Mouse (Mus musculus): Measurements from ENCODE around the gene Pole3. TPM values are rescaled to one million over a fixed set of nuclear protein-coding genes. Genes with fewer than 3 reads are reported as not detected.
A peak's percentile ranks its signal among the peaks of the same experiment; 100 is the strongest.

The Pole3 gene
- polyA plus RNA-seq, 1 experiment from 2014 or later, result 55.5 TPM

GRCm38 (mm10) chr4:62517538-62518415 lies 7.1 kb downstream of the Pole3 start:
- peaks cover 6% of the 10 kb centered on the region; the same call in 1 of the 2 replicates for H3K36me3 ChIP-seq (ENCODE audit: control insufficient read depth, insufficient read depth, low read length)
- 53% methylated on average over 10 of the region's 10 CpGs for WGBS
- TF ChIP-seq CTCF (IDR thresholded peaks at IDR 0.05; ENCODE audit: low read depth), result no peak
- TF ChIP-seq EP300 (optimal IDR thresholded peaks at IDR 0.05), result no peak
- peak overlapping the region; percentile 91 for H3K27ac ChIP-seq (replicated peaks)
- no peak for DNase-seq (ENCODE audit: low spot score)
- H3K4me2 ChIP-seq (replicated peaks; ENCODE audit: low read depth), result peak overlapping the region; percentile 72
- peak overlapping the region; percentile 54 for H3K4me3 ChIP-seq (ENCODE audit: low read depth, low read length)
- no peaks in the 10 kb centered on the region for H3K27me3 ChIP-seq (ENCODE audit: control insufficient read depth, insufficient read depth, low read length)
- peaks cover 6% of the 10 kb centered on the region for H3K4me1 ChIP-seq (replicated peaks; ENCODE audit: control insufficient read depth, insufficient read depth)
- no peak for ATAC-seq (ENCODE audit: low FRiP score, low TSS enrichment)
- no peaks in the 10 kb centered on the region for H3K9me3 ChIP-seq (ENCODE audit: control insufficient read depth, low read length)
- peak overlapping the region; percentile 73 for H3K9ac ChIP-seq (ENCODE audit: low read length)

- TF ChIP-seq CTCF (IDR thresholded peaks at IDR 0.05; ENCODE audit: low read depth) (no peak), EP300 (optimal IDR thresholded peaks at IDR 0.05) (no peak)
- Histone ChIP-seq H3K4me3 (ENCODE audit: low read depth, low read length) (no peak overlapping the region), H3K4me2 (replicated peaks; ENCODE audit: low read depth) (peak overlapping the region; percentile 72; the same call in 1 of the 2 replicates), H3K27ac (replicated peaks) (peak overlapping the region; percentile 91), H3K27me3 (ENCODE audit: control insufficient read depth, insufficient read depth, low read length) (no peaks in the 10 kb centered on the region), H3K9ac (ENCODE audit: low read length) (0 out of 2 replicates have a peak overlapping the region, but pooled peaks have one; percentile 43), H3K9me3 (ENCODE audit: control insufficient read depth, low read length) (no peaks in the 10 kb centered on the region), H3K4me1 (replicated peaks; ENCODE audit: control insufficient read depth, insufficient read depth) (peaks cover 6% of the 10 kb centered on the region), H3K36me3 (ENCODE audit: control insufficient read depth, insufficient read depth, low read length) (peaks cover 7% of the 10 kb centered on the region)
- DNase-seq (ENCODE audit: low spot score) (no peak), ATAC-seq (ENCODE audit: low FRiP score, low TSS enrichment) (no peak)
- WGBS, result 68% methylated on average over 8 of the region's 8 CpGs
Measured at GRCm38 (mm10) chr4:62517046-62517445, 7.8 kb downstream of the Pole3 start.

GRCm38 (mm10) chr4:62516579-62516978 lies 8.3 kb downstream of the Pole3 start:
- 37% methylated on average over 1 of the region's 1 CpGs for WGBS
- ATAC-seq (ENCODE audit: low FRiP score, low TSS enrichment), result no peak
- Histone ChIP-seq H3K4me2 (replicated peaks; ENCODE audit: low read depth) (peak overlapping the region; percentile 72), H3K36me3 (ENCODE audit: control insufficient read depth, insufficient read depth, low read length) (peaks cover 12% of the 10 kb centered on the region), H3K27ac (replicated peaks) (peak overlapping the region; percentile 91), H3K9ac (ENCODE audit: low read length) (peak overlapping the region; percentile 43; the same call in 1 of the 2 replicates), H3K4me3 (ENCODE audit: low read depth, low read length) (no peak overlapping the region), H3K4me1 (replicated peaks; ENCODE audit: control insufficient read depth, insufficient read depth) (peaks cover 6% of the 10 kb centered on the region), H3K9me3 (ENCODE audit: control insufficient read depth, low read length) (no peaks in the 10 kb centered on the region), H3K27me3 (ENCODE audit: control insufficient read depth, insufficient read depth, low read length) (no peaks in the 10 kb centered on the region)
- TF ChIP-seq EP300 (optimal IDR thresholded peaks at IDR 0.05) (no peak), CTCF (IDR thresholded peaks at IDR 0.05; ENCODE audit: low read depth) (no peak)
- DNase-seq (ENCODE audit: low spot score), result peak; percentile 67

- DNase-seq (ENCODE audit: low spot score) (no peak), ATAC-seq (ENCODE audit: low FRiP score, low TSS enrichment) (no peak)
- H3K36me3 ChIP-seq (ENCODE audit: control insufficient read depth, insufficient read depth, low read length), result peaks cover 15% of the 10 kb centered on the region
- H3K4me3 ChIP-seq (ENCODE audit: low read depth, low read length), result no peak overlapping the region
- no peak overlapping the region for H3K9ac ChIP-seq (ENCODE audit: low read length)
- H3K9me3 ChIP-seq (ENCODE audit: control insufficient read depth, low read length), result no peaks in the 10 kb centered on the region
- H3K4me2 ChIP-seq (replicated peaks; ENCODE audit: low read depth), result peak overlapping the region; percentile 72
- TF ChIP-seq EP300 (optimal IDR thresholded peaks at IDR 0.05), result no peak
- TF ChIP-seq CTCF (IDR thresholded peaks at IDR 0.05; ENCODE audit: low read depth), result peak; percentile 34; the same call in 1 of the 2 replicates
- H3K27ac ChIP-seq (replicated peaks), result peak overlapping the region; percentile 91
- peaks cover 6% of the 10 kb centered on the region for H3K4me1 ChIP-seq (replicated peaks; ENCODE audit: control insufficient read depth, insufficient read depth)
- WGBS, result 21% methylated on average over 2 of the region's 2 CpGs
- no peaks in the 10 kb centered on the region for H3K27me3 ChIP-seq (ENCODE audit: control insufficient read depth, insufficient read depth, low read length)
Measured at GRCm38 (mm10) chr4:62516079-62516478, 8.8 kb downstream of the Pole3 start.

- no peak overlapping the region for H3K4me3 ChIP-seq (ENCODE audit: low read depth, low read length)
- peak overlapping the region; percentile 72 for H3K4me2 ChIP-seq (replicated peaks; ENCODE audit: low read depth)
- H3K4me1 ChIP-seq (replicated peaks; ENCODE audit: control insufficient read depth, insufficient read depth), result peaks cover 6% of the 10 kb centered on the region
- no peaks in the 10 kb centered on the region for H3K27me3 ChIP-seq (ENCODE audit: control insufficient read depth, insufficient read depth, low read length)
- H3K9ac ChIP-seq (ENCODE audit: low read length), result 0 out of 2 replicates have a peak overlapping the region, but pooled peaks have one; percentile 3
- DNase-seq (ENCODE audit: low spot score), result no peak
- WGBS, result 54% methylated on average over 3 of the region's 3 CpGs
- H3K9me3 ChIP-seq (ENCODE audit: control insufficient read depth, low read length), result no peaks in the 10 kb centered on the region
- no peak for TF ChIP-seq EP300 (optimal IDR thresholded peaks at IDR 0.05)
- no peak for TF ChIP-seq CTCF (IDR thresholded peaks at IDR 0.05; ENCODE audit: low read depth)
- no peak for ATAC-seq (ENCODE audit: low FRiP score, low TSS enrichment)
- H3K27ac ChIP-seq (replicated peaks), result peak overlapping the region; percentile 91
- peaks cover 15% of the 10 kb centered on the region for H3K36me3 ChIP-seq (ENCODE audit: control insufficient read depth, insufficient read depth, low read length)
Measured at GRCm38 (mm10) chr4:62515490-62515889, 9.4 kb downstream of the Pole3 start.

GRCm38 (mm10) chr4:62514995-62515394 lies 9.9 kb downstream of the Pole3 start:
- no peaks in the 10 kb centered on the region for H3K9me3 ChIP-seq (ENCODE audit: control insufficient read depth, low read length)
- H3K4me3 ChIP-seq (ENCODE audit: low read depth, low read length), result no peak overlapping the region
- H3K27me3 ChIP-seq (ENCODE audit: control insufficient read depth, insufficient read depth, low read length), result no peaks in the 10 kb centered on the region
- no peak overlapping the region for H3K4me2 ChIP-seq (replicated peaks; ENCODE audit: low read depth)
- DNase-seq (ENCODE audit: low spot score), result no peak
- TF ChIP-seq EP300 (optimal IDR thresholded peaks at IDR 0.05) (no peak), CTCF (IDR thresholded peaks at IDR 0.05; ENCODE audit: low read depth) (no peak)
- 0 out of 2 replicates have a peak overlapping the region, but pooled peaks have one; percentile 3 for H3K9ac ChIP-seq (ENCODE audit: low read length)
- 51% methylated on average over 7 of the region's 7 CpGs for WGBS
- peaks cover 6% of the 10 kb centered on the region for H3K4me1 ChIP-seq (replicated peaks; ENCODE audit: control insufficient read depth, insufficient read depth)
- no peak for ATAC-seq (ENCODE audit: low FRiP score, low TSS enrichment)
- H3K27ac ChIP-seq (replicated peaks), result peak overlapping the region; percentile 91; the same call in 1 of the 2 replicates
- H3K36me3 ChIP-seq (ENCODE audit: control insufficient read depth, insufficient read depth, low read length), result peaks cover 19% of the 10 kb centered on the region

Measured in stomach, postnatal 0 days (tissue).